Mouse (Mus musculus) olfactory bulb, adult 2 months (tissue): ENCODE results near the gene Lgals4.

Experiments used
- CTCF ChIP-seq: fragments of 200-500 bp; IDR thresholded peaks from 2 replicates; pipeline ENCODE4 v1.5.1; 2012; ENCODE audit warnings: low read depth, mild to moderate bottlenecking, low read length, moderate library complexity; ENCODE audit not compliant: insufficient read depth
- POLR2A ChIP-seq: fragments of 200-500 bp; IDR thresholded peaks from 2 replicates; pipeline ENCODE4 v1.6.1; 2012; ENCODE audit warnings: mild to moderate bottlenecking, low read depth, low read length, moderate library complexity; ENCODE audit not compliant: insufficient read depth

DNA sequence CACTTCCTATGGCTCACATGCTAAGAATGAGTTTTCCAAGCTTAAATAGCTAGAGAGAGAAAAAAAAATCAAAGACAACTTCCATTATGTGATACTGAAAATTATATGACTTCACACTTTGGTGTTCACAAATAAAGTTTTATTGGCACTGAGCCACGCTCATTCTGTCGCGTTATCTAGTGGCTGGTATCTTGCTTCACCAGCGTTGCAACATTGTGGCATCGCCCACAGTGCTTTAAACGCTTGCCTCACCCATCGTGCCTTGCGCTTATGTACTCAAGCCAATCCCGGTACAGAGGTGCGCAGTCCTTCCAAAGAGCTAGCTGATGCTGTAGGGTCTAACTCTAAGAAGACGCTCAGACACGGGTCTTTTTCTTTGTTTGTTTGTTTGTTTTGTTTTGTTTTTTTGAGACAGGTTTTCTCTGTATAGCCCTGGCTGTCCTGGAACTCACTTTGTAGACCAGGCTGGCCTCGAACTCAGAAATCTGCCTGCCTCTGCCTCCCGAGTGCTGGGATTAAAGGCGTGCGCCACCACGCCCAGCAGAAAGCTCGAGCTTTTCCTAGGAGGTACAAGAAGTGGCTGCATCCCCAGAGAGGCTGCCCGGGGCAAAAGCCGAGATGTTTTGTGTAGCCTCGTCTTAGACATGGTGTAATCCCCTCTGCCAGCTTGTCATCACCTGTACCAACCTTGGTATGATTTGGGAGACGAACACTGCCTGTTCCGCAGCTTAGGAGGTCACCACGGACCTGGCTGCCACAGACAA lies 37.4 kb downstream of the Lgals4 start:
- TF ChIP-seq CTCF = no peak
- no peak for TF ChIP-seq POLR2A
